Mouse (Mus musculus) retina, postnatal 1 day (tissue): ENCODE data around the gene Dnajb5.
A peak's percentile ranks its signal among the peaks of the same experiment; 100 is the strongest.

Experiments used
- DNase-seq: peaks from one replicate; pipeline ENCODE4 v3.0.0-alpha.2; 2012

Gene Dnajb5

DNA sequence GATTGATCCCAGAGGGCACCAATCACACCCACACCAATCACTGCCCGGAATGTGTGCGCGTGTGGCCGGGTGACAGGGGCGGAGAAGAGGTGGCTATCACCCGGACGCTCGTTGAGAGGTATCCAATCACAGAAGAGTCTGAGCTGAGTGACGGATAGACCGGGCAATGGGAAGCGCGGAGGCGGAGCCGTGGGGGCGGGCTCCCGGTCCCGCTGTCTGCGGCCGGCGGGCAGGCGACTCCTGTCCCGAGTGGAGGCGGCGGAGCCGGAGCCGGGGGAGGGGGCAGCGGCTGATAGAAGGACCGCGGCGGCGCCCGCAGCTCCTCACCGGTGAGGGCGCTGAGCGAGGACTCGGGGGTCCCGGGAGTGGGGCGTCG is at the start of gene Dnajb5:
Gene Dnajb5, plus strand, starts transcription at position 139 of the 376 bp plus-strand sequence.
- DNase-seq: peak; percentile 99

DNA sequence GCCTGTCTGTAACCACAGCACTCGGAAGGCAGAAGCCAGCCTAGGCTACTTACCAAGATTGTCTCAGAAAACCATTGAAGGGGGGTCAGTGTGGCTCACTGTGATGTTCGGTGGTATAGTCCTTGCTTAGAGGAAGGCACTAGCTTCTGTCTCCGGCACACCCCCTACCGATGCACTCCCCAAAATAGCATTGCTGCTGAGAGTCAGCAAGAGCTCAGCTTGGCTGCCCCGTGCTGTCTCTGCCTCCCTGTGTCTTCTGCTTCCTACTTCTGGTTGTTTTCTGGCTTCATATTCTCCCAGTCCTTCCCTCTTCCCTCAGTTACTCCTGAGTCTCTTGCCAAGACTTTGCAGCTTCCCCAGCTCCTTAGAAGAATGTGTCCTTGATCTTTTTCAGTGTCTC is 48.7 kb upstream of the Dnajb5 start:
- DNase-seq: no peak

DNA sequence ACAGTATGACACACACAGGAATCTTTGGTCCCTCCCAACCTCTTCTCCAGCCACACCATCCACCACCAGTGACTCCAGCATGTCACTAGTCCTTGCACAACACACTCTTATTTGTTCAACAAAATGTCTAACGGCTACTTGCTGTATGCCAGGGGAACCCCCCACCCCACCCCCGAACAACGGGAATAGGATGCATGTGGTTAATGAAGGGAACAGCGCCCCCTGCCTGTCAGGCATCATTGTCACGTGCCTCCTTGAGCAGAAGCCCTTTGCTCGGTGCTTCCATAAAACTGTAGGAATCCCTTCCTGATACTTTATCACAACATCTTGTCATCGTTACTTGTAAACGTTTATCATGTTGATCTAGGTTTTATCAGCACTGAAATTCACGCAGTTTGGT is 47.4 kb upstream of the Dnajb5 start:
- peak; percentile 58 for DNase-seq

DNA sequence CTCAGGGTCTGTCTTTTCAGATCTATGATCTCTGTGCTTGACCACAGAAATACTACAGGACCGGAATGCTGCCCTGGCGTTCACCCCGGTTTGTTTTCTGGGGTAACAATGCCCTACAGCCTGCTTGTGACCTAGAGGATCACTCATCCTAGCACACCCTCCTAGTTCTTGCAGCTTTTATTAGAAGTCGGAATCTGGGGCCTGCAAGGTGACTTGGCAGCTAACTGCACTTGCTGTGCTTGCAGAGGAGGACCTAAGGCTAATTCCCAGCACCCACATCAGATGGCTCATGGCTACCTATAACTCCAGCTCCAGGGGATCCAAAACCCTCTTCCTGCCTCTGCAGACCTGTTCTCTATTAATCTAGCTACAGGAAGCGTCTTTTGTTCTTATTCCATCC is 46.9 kb upstream of the Dnajb5 start:
- no peak for DNase-seq

DNA sequence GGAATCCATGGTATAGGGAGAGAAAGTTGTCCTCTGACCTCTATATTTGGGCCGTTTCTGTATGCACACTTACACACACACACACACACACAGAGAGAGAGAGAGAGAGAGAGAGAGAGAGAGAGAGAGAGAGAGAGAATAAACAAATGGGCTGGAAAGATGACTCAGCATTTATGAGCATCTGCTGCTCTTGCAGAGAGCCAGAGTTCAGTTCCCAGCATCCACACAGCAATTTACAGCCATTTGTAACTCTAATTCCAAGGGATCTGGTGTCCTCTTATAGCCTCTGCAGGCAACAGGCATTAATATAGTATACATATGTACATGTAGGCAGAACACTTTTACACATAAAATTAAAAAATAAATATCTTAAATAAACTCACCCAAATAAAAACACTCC is 45.7 kb upstream of the Dnajb5 start:
- DNase-seq: no peak

DNA sequence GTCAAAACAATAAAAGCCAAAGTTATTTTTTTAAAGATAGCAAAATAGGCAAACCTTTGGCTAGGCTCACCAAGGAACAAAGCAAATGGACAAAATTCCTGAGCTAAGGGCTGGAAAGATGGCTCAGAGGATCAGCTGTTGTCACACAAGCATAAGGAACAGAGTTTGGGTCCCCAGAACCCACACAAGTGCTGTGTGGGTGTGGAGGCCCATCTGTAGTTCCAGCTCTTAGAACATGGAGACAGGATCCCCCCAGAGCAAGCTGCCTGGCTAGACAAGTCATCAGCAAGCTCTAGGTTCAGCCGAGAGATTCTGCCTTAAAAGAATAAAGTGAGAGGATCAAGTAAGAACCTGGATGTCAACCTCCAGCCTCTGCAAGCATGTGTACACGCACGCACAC is 45.1 kb upstream of the Dnajb5 start:
- no peak for DNase-seq

DNA sequence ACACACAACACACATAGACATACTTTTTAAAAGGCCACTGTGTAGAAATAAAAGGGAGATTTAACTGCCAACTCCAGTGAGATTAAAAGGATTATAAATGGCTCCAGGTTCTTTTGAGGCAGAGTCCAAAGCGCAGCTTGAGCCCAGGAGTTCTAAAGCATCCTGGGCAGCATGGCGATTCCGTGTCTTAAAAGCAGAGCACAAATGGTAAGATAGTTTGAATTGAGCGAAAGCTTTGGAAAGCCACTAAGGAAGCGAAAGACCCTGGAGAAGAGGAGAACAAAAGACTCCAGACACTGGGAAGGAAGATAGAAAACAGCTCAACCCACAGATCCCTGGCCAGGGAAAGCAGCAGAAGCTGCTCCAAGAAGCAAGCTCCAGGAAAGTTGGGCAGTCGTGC is 44.6 kb upstream of the Dnajb5 start:
- DNase-seq: no peak

DNA sequence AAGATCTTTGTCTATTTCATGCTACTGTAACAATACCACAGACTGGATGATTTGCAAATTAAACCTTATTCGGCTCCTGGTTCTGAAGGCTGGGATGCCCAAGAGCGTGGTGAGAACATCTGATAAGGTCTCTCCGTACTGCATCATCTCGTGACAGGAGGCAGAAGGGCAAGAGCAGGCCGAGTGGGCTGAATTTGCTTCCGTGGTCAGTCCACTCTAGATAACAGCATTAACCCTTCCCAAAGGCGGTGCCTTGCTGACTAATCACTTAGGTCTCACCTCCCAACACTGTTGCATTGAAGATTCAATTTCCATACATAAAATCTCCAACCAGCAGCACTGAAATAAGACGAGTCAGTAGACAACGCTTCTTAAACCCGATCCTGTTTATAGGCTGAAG is 36.2 kb upstream of the Dnajb5 start:
- DNase-seq: no peak

DNA sequence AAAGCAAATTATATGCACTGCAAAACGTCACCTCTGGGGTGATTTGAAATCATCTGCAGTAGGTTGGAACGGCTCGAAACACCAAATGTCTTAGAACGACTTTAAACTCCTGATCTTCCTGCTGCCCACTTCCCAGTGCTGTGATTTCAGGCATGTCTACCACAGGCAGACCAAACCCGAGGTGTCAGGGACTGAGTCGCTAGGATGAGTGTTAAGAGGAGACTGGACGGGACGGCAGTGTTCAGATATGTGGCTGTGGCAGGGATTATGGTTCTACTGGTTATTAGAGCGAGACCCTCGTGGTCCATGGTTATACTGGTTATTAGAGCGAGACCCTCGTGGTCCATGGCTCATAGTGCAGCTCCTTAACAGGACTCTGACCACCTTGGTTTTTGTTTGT is 34.3 kb upstream of the Dnajb5 start:
- DNase-seq: no peak

DNA sequence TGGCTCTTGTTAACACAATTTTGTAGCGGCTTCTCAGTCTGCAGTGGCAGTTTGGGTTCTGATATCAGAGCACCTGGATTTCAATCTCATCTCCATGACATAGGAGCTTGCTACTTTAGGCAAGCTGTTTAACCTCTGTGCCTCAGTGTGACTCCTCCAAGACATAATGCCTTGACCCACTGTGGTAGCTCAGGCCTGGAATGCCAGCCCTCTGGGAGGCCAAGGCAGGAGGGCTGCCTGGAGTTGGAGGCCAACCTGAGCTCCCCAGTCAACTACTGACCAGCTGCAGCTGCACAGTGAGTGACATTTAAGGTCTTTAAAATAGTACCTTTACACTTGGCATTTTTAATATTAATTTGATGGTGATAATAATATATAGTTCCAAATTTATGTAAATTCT is 33.6 kb upstream of the Dnajb5 start:
- DNase-seq: no peak

DNA sequence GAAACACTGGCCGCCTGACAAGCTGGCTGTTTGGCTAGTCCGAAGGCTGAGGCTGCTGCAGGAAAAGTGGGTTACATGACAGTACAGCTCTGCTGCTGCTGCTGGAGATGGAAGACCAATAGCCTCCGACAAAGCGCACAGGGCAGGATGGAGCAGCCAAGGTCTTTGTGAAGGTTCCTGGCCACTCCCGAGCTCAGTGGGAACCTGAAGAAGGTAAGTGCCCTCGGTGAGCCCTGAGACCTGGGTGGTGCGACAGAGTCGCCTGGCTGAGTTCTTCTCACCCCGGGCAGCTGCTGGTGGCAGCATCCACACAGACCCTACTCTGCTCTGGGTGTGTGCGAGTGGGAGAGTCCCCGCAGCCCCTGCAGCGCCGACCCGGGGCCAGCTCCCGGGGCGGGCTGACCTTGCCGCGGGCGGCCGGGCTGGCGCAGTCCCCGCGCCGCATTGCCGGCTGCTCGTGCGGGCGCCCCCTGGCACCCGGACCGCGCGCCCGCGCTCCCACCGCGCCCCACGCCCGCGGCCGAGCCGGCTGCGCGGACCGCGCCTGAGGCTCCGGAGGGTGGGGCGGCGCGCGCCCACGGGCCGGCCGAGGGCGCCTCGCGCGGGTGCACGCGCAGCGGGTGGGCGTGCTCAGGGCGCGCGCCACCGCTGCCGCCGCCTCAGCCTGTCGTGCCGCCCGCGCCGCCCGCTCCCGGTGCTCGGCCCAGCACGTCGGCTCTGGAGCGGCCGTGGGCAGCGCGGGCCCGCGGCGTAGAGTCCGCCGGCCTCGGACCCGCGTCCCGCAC is 32.8 kb upstream of the Dnajb5 start, which contains the start of gene Phf24:
Gene Phf24, plus strand, starts transcription at position 44 of the 785 bp plus-strand sequence.
- DNase-seq: peak; percentile 81

DNA sequence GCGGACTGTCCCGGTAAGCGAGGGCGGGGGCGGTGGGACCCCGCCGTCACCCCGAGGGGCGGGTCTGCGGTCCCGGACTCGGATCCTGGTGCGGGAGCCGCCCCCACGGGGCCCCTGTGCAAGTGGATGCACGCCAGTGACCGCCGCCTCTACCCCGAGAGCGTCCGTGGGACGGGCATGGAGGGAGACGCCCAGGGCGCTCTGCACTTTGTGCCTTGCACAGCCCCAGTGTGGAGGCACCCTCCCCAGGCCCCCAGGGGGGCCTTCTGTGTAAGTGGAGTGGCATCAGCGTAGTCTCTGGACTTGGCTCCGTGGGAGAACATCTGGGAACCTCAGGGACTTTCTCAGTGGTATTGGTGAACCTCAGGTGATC is 32.2 kb upstream of the Dnajb5 start:
- DNase-seq: no peak

DNA sequence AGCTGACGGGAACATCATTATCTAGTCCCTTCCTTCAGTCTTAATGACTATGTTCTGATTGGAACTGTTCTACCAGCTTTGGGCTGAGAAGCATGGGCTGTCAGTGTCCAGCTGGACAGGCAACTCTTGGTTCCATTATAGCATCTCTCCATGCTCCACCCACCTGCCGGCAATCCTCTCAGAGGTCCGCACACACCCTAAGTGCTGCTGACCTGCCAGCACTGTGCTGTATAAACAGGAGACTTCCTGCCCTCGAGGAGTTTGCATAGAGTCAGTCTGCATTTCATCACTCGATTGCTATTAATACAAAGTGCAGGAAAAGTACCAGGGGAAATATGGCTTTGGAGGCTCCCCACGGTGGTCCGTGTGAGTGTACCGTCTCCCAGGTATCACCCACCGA is 28.9 kb upstream of the Dnajb5 start:
- no peak for DNase-seq

DNA sequence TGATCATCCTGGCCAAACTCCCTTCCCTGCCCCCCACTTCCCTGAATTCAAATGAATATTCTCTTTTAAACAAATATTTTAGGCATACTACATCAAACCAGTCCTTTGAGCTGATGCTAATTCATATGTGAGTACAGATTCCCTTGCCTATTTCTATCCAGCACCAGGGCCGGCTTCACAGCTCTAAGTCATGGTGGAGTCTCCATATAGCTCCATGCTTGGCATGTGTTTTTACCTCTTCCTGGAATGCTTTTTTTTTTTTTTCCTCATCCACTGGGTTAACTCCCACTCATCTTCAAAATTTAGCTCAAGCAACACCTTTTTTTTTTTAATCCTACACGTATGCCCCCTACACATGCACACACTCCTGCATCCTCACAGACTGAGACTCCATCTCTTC is 28.1 kb upstream of the Dnajb5 start:
- no peak for DNase-seq

DNA sequence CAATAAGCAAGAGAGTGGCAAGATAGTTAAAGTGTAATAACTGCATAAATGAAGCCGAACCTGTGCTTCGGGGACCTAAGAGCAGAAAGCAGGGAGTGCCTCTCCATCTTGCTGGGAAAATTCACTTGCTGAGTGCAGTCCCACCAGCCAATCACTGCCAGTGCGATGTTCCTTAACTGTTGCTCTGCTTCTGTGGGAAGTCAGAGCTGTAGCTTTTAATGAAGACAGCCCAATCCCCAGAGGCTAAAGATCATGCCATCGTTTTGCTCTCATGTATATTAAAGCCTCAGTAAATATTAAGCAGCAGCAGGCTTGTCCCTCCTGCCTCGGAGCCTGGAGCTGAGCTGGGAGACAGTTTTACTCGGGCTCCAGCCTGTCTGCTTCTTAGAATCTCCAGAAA is 27.6 kb upstream of the Dnajb5 start:
- peak; percentile 23 for DNase-seq

DNA sequence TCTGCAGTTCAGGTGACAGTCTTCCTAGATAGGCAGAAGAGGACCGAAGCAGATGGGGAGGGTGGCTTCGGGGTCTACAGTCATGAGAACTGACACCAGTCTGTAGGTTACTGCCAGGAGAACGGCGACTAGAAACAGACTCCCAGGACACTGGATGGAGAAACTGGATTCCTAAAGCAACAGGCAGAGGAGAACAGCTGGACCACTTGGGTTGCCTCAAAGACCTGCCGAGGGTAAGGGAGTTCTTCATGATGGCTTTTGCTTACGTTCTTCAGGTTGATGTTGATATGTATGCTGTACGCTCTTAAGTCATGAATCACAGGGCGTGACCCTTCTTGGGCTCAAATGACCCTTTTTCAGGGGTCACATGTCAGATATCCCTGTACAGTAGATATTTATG is 27.2 kb upstream of the Dnajb5 start:
- DNase-seq: no peak

DNA sequence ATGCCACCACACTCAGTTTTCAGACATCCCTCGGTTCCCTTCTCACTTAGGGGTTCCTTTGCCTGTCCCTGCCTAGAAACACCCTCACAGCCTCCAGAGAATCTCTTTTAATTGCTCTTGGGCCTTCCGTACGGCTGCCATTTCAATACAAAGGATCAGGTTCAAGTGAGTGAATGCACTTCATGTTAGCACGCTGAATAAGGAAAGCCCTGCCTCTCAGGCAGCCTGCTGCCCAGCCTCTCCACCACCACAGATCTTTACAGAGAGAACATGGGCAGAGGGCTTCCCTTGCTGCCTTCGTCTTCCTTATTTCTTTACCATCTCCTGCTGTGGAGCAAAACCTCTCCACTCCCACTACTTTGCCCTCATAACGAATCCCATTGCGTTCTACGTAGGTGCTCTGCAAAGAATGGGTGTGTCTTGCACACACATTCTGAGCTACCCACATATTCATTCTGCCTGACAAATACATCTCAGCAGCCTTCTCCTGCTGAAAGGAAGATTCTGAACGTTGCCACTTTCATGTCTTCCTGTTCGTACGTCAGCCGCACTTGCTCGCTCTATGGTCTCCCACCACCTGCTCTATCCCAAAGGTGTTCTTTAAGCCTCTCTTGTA is 25.4 kb upstream of the Dnajb5 start:
- no peak for DNase-seq

DNA sequence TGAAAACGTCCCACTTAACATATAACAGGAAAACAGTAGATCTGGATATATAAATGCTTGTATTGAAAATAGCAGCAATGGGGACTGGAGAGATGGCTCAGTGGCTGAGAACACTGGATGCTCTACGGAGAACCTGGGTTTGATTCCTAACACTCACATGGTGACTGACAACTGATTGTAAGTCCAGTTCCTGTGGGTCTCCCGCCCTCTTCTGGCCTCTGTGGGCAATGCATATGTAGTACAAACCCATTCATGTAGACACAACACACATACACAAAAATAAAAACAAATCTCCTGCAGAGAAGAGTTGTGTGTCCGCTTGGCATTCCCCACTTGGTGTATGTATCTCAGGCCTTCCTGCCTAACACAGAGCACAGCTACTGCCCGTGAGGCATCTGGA is 21.4 kb upstream of the Dnajb5 start:
- no peak for DNase-seq

DNA sequence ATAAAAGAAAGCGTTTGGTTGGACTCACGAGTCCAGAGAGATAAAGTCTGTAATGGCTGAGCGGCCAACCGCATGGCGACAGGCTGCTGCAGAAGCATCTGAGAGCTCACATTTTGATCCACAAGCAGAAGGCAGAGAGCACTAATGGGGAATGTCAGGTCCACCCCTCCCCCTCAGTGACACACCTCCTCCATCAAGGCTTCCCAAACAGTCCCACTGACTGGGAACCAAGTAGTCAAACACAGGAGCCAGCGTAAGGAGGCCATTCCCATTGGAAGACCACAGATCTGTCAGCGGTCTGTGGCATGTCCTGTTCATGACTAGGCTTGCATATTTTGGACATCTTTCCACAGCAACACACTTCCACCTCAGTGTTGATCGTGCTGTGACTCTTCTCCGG is 20.7 kb upstream of the Dnajb5 start:
- DNase-seq: no peak

DNA sequence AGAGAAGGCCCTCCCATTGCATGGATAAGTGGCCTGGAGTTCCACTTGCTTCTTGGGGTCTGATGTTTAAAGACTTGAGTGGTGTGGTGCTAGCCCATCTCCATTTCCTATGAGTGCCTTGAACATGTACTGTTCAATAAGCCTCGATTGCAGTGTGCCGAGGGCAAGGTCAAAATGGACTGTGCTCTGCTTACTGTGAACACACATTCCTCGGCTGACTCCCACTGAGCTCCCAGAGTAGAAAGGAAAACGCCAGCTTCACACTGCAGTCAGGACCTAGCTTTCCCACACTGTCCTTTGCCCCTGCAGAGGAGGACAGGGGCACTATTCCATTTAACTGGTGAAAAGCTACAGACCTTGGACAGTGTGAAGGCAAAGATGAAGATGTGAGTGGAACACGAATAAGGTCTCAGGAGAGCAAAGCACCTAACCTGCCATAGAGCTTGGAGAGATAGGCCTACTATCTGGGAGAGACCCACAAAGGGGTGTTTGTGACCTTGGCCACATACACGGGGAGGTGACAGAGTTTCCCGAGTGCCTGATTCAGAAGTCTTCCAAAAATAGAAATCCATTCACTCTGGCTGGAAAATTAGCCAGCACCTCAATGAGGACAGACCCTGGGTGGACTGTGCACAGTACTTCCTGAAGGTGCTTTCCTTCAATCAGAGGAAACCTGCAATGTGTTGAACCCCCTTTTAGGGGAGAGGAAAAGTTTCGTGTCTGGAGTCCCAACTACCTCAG is 17.2 kb upstream of the Dnajb5 start:
- DNase-seq: no peak

DNA sequence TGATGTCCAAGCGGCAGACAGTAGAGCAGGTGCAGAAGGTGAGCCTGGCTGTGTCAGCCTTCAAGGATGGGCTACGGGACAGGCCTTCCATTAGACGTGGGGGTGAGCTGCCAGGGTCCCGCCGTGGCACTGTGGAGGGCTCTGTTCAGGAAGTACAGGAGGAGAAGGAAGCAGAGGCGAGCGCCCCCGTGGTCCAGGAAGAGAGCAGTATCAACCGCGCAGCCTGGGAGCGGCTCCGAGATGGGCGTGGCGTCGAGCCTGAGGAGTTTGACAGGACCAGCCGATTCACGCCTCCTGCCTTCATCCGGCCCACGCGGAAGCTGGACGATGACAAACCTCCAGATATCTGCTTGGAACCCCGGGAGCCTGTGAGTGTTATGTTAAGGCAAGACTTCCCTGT is 16.0 kb upstream of the Dnajb5 start:
- DNase-seq: peak; percentile 69

DNA sequence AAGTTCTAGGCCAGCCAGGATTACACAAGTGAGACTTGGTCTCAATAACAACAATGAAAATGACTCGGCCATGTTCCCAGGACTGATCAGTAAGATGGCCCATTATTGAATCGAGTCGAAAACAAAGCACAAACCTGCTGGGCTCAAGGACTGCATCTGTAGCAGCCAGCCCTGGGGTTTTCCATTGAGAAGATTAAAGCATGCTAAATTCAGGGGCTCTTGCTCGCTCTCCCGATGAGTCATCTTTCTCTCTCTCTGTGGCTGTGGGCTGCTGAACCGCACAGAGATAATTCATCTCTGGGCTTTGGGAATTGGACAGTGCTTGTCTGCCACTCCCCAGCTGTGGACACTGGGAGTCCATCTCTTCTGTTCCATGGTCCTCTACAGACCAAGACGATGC is 8.2 kb upstream of the Dnajb5 start:
- DNase-seq: no peak

DNA sequence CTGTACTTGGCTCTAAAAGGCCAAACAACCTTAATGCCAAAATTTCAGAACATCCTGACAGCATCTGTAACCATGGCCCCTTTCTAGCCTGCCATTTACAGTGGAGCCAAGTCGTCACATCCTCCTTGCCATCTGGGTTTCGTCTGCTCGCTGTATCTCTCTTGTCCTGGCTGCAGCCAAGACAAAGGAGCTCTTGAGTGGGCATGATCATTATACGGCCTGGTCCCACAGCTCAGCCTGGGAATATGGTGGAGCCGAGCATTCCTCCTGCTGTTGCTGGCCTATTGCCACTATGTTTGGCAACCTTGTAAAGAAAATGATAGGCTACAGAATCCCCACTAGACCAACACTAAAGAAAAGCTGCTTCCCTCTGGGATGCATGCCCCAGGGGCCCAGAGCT is 6.3 kb upstream of the Dnajb5 start:
- DNase-seq: no peak

DNA sequence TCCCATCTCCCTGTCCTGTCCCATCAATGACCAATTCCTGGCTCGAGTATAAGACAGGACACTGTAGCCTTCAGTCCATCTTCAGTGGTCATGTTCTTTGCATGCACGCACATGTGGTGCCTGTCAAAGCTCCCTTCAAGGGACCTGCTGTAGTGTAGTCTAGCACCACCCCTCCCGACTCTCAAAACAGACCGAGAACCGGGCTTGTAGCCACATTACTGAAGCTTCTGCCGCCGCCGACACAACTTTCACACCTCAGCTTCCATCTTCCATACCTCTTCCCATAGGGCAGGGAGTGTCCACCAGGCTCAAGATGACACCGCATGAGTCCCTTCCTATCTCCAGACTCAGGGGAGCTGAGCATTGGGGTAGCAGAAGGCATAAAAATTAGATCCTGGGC is 5.4 kb upstream of the Dnajb5 start:
- no peak for DNase-seq
